ENCODE assay signal across 8 mouse cellular contexts in the genomic region with DNA sequence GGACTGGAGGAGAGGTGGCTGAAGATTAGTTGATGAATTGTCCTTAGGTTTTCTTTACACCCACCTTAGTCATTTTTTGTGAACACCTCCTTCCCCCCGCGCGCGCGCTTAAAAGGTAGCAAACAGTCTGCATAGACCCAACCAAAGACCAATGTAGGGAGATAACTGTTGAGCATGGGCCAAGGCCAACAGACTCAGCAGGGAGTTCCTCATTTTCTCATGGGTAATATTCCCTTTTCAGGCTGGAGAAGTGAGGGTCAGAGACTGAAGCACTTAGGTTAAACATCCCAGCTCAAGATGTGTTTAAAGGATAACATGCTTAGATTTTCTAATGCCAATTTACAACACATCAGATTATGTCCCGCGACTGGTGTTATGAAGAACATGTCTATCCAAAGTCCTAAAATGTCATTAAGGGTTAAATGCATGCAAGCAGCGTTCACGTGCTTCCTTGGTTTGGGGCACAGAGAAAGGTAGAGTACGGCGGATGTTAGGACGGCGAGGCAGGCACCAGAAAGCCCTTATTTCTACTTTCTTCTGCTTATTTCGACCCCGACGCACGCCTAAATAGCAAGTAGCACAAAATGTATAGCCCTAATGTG. TPM values are rescaled to one million over a fixed set of nuclear protein-coding genes. Genes with fewer than 3 reads are reported as not detected.
DNase-seq lines count a peak whose midpoint lies in the region; ATAC-seq and TF ChIP-seq lines count a peak whose summit lies in the region.

No protein-coding gene starts in this region.

- no peaks in the 10 kb centered on the region for H3K36me3 ChIP-seq in lung, embryonic 16.5 days (ENCODE audit: control insufficient read depth, insufficient read depth, low read length)
- H3K36me3 ChIP-seq in forebrain, embryonic 10.5 days (replicated peaks) = no peaks in the 10 kb centered on the region
- no peaks in the 10 kb centered on the region for H3K36me3 ChIP-seq in limb, embryonic 15.5 days

- no peak for TF ChIP-seq POLR2A in olfactory bulb, adult 2 months (IDR thresholded peaks at IDR 0.05; ENCODE audit: insufficient read depth, low read depth, low read length)

- WGBS in lung, embryonic 16.5 days = 33% methylated on average over 17 of the region's 17 CpGs
- WGBS in forebrain, embryonic 10.5 days = 32% methylated on average over 17 of the region's 17 CpGs
- 30% methylated on average over 17 of the region's 17 CpGs for WGBS in limb, embryonic 15.5 days
- WGBS in olfactory bulb, adult 2 months = 33% methylated on average over 17 of the region's 17 CpGs

- peak overlapping the region; percentile 89 for H3K4me2 ChIP-seq in lung, embryonic 16.5 days (ENCODE audit: low read depth, low read length)
- peak overlapping the region; percentile 94 for H3K4me2 ChIP-seq in limb, embryonic 15.5 days

- no peak for ATAC-seq in lung, embryonic 16.5 days (ENCODE audit: low read depth)
- ATAC-seq in limb, embryonic 15.5 days (ENCODE audit: insufficient number of reproducible peaks, low FRiP score, low TSS enrichment, low read depth) = no peak

- no peaks in the 10 kb centered on the region for H3K9me3 ChIP-seq in lung, embryonic 16.5 days (ENCODE audit: control insufficient read depth, low read length)
- H3K9me3 ChIP-seq in forebrain, embryonic 10.5 days = no peaks in the 10 kb centered on the region
- no peaks in the 10 kb centered on the region for H3K9me3 ChIP-seq in limb, embryonic 15.5 days

- no peak for DNase-seq in lung, postnatal 4 days
- DNase-seq in forebrain, embryonic 10.5 days (ENCODE audit: extremely low spot score, low spot score) = no peak
- no peak for DNase-seq in Muller cell, postnatal 12 days (ENCODE audit: inconsistent ontology term)
- DNase-seq in urinary bladder, postnatal 14 days (ENCODE audit: low spot score) = no peak
- DNase-seq in frontal cortex, postnatal 36 days (ENCODE audit: low spot score in 2 of 2) = no peak

- TF ChIP-seq CTCF in olfactory bulb, adult 2 months (IDR thresholded peaks at IDR 0.05; ENCODE audit: insufficient read depth, low read depth, low read length) = no peak

- H3K27ac ChIP-seq in lung, embryonic 16.5 days (ENCODE audit: low read length) = no peak overlapping the region
- peak overlapping the region; percentile 88 for H3K27ac ChIP-seq in forebrain, embryonic 10.5 days
- H3K27ac ChIP-seq in limb, embryonic 15.5 days = peak overlapping the region; percentile 84
- H3K27ac ChIP-seq in olfactory bulb, adult 2 months (ENCODE audit: insufficient read depth, low read depth, low read length) = peak overlapping the region; percentile 97

- peak overlapping the region; percentile 50 for H3K4me3 ChIP-seq in lung, embryonic 16.5 days (ENCODE audit: low read length)
- peak overlapping the region; percentile 56 for H3K4me3 ChIP-seq in forebrain, embryonic 10.5 days
- H3K4me3 ChIP-seq in limb, embryonic 15.5 days = peak overlapping the region; percentile 52
- H3K4me3 ChIP-seq in olfactory bulb, adult 2 months (ENCODE audit: insufficient read depth, low read depth, low read length) = peak overlapping the region; percentile 66

- peaks cover 10% of the 10 kb centered on the region; the same call in 1 of the 2 replicates for H3K4me1 ChIP-seq in lung, embryonic 16.5 days (replicated peaks; ENCODE audit: control insufficient read depth, insufficient read depth, low read length)
- H3K4me1 ChIP-seq in forebrain, embryonic 10.5 days = peaks cover 67% of the 10 kb centered on the region
- H3K4me1 ChIP-seq in limb, embryonic 15.5 days = peaks cover 24% of the 10 kb centered on the region
- H3K4me1 ChIP-seq in olfactory bulb, adult 2 months (ENCODE audit: control insufficient read depth, insufficient read depth, low read length) = peaks cover 9% of the 10 kb centered on the region

- H3K9ac ChIP-seq in lung, embryonic 16.5 days (ENCODE audit: low read length) = no peak overlapping the region
- no peak overlapping the region for H3K9ac ChIP-seq in limb, embryonic 15.5 days

- H3K27me3 ChIP-seq in lung, embryonic 16.5 days (ENCODE audit: control insufficient read depth, insufficient read depth, low read depth, low read length) = no peaks in the 10 kb centered on the region
- peaks cover 18% of the 10 kb centered on the region for H3K27me3 ChIP-seq in forebrain, embryonic 10.5 days (ENCODE audit: poor library complexity, severe bottlenecking)
- H3K27me3 ChIP-seq in limb, embryonic 15.5 days = no peaks in the 10 kb centered on the region

RNA-seq across cellular contexts. Expression of gene Slc2a3, which starts 37.5 kb away (rescaled TPM):
- 6.9 and 7.5 TPM in 2 replicates for polyA plus RNA-seq in lung, embryonic 16.5 days (2015; fragmentation: Nextera tagmentation; extraction: Ambion mirVana)
- polyA plus RNA-seq in forebrain, embryonic 10.5 days (2016; fragmentation: Nextera tagmentation; extraction: Ambion mirVana) = 67.3 and 70.7 TPM in 2 replicates
- 91.6 and 100 TPM in 2 replicates for polyA plus RNA-seq in limb, embryonic 15.5 days (2015; fragmentation: Nextera tagmentation; extraction: Ambion mirVana)
- not detected in 2 replicates for polyA plus RNA-seq in olfactory bulb, adult 2 months (2012; ENCODE audit: insufficient read depth, insufficient read length, low replicate concordance, missing spikeins)

RNA-seq across cellular contexts. Expression of gene Foxj2, which starts 55.8 kb away (rescaled TPM):
- polyA plus RNA-seq in lung, embryonic 16.5 days (2015; fragmentation: Nextera tagmentation; extraction: Ambion mirVana) = 5.5 and 6.2 TPM in 2 replicates
- polyA plus RNA-seq in forebrain, embryonic 10.5 days (2016; fragmentation: Nextera tagmentation; extraction: Ambion mirVana) = 2.2 and 2.3 TPM in 2 replicates
- polyA plus RNA-seq in limb, embryonic 15.5 days (2015; fragmentation: Nextera tagmentation; extraction: Ambion mirVana) = 6.7 and 7.1 TPM in 2 replicates
- polyA plus RNA-seq in olfactory bulb, adult 2 months (2012; ENCODE audit: insufficient read depth, insufficient read length, low replicate concordance, missing spikeins) = not detected in 2 replicates

RNA-seq across cellular contexts. Expression of gene Nanog, which starts 56.7 kb away (rescaled TPM):
- 0.28 and 0.54 TPM in 2 replicates for polyA plus RNA-seq in lung, embryonic 16.5 days (2015; fragmentation: Nextera tagmentation; extraction: Ambion mirVana)
- 0.15 and 0.47 TPM in 2 replicates for polyA plus RNA-seq in forebrain, embryonic 10.5 days (2016; fragmentation: Nextera tagmentation; extraction: Ambion mirVana)
- polyA plus RNA-seq in limb, embryonic 15.5 days (2015; fragmentation: Nextera tagmentation; extraction: Ambion mirVana) = 0.17 and 0.20 TPM in 2 replicates
- polyA plus RNA-seq in olfactory bulb, adult 2 months (2012; ENCODE audit: insufficient read depth, insufficient read length, low replicate concordance, missing spikeins) = not detected in 2 replicates
